Mouse (Mus musculus): ENCODE measurements at regions not wholly inside any gene's neighbourhood (a gene's known extent, or its start where the extent isn't known, plus 50 kb on each side); places are given as distances from the start of the nearest gene placed in this dataset.

- Histone ChIP-seq H3K4me1 (ENCODE audit: control insufficient read depth, insufficient read depth, low read length) (no peaks in the 10 kb centered on the region), H3K27ac (ENCODE audit: insufficient read depth, low read length) (no peak overlapping the region), H3K4me3 (ENCODE audit: insufficient read depth, low read length) (no peak overlapping the region)
- TF ChIP-seq CTCF (IDR thresholded peaks at IDR 0.05; ENCODE audit: borderline replicate concordance, insufficient read depth, low read length): no peak
- no peak for TF ChIP-seq POLR2A (IDR thresholded peaks at IDR 0.05; ENCODE audit: low read depth, low read length)
These were observed 113.6 kb upstream of the Armc2 start for GRCm38 (mm10) chr10:42131798-42132197.

GRCm38 (mm10) chr10:42131298-42131697 lies 113.1 kb upstream of the Armc2 start:
- TF ChIP-seq CTCF (IDR thresholded peaks at IDR 0.05; ENCODE audit: borderline replicate concordance, insufficient read depth, low read length) (no peak), POLR2A (IDR thresholded peaks at IDR 0.05; ENCODE audit: low read depth, low read length) (no peak)
- H3K4me1 ChIP-seq (ENCODE audit: control insufficient read depth, insufficient read depth, low read length): no peaks in the 10 kb centered on the region
- H3K4me3 ChIP-seq (ENCODE audit: insufficient read depth, low read length): no peak overlapping the region
- H3K27ac ChIP-seq (ENCODE audit: insufficient read depth, low read length): no peak overlapping the region

- H3K4me1 ChIP-seq (ENCODE audit: control insufficient read depth, insufficient read depth, low read length): peaks cover 1% of the 10 kb centered on the region; the same call in 1 of the 2 replicates
- H3K4me3 ChIP-seq (ENCODE audit: insufficient read depth, low read length): no peak overlapping the region
- H3K27ac ChIP-seq (ENCODE audit: insufficient read depth, low read length): no peak overlapping the region
- TF ChIP-seq POLR2A (IDR thresholded peaks at IDR 0.05; ENCODE audit: low read depth, low read length) (no peak), CTCF (IDR thresholded peaks at IDR 0.05; ENCODE audit: borderline replicate concordance, insufficient read depth, low read length) (no peak)
These were observed 109.7 kb upstream of the Armc2 start for GRCm38 (mm10) chr10:42127865-42128419.

GRCm38 (mm10) chr10:42126816-42127215 lies 108.6 kb upstream of the Armc2 start:
- Histone ChIP-seq H3K27ac (ENCODE audit: insufficient read depth, low read length) (no peak overlapping the region), H3K4me3 (ENCODE audit: insufficient read depth, low read length) (no peak overlapping the region)

DNA sequence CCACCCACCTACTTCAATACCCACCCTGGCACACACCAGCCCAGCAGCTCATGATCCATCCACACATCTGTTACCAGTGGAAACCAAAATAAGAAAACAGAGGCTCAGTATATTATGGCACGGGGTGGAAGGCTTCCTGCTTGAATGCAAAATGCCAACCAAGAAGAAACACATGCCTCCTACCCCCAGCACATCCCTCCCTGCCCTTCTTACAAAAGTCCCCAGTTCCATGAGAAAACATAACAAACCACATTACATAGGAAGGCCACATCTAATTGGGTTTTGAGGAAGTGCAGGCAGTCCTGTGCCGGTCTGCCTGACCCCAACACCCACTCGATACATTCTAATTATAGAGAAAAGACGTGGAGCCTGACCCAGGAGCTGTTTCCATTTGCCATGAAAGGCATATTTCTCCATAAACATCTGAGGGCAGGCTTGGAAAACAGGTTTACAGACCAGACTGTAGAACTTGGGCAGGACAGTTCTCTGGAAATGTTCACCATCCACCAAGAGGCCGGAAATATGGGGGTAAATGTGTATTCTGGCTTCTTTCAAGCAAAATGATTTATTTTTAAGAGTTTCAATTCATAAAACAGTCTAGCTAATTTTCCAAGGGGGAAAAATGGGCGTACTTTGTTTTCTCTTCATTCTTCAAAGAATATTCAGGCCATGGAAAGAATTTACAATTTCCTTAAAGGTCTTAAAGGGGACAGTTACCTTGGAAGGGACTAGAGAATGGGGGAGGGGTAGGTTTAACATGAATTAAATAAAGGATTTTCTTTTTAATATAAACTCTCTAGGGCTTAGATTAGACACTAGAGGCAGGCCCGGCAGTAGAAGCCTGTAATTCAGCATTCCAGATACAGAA lies 104.8 kb upstream of the Armc2 start:
- no peak overlapping the region for H3K4me3 ChIP-seq (ENCODE audit: insufficient read depth, low read length)
- TF ChIP-seq CTCF (IDR thresholded peaks at IDR 0.05; ENCODE audit: borderline replicate concordance, insufficient read depth, low read length): no peak
- no peak for TF ChIP-seq POLR2A (IDR thresholded peaks at IDR 0.05; ENCODE audit: low read depth, low read length)
- no peak overlapping the region for H3K27ac ChIP-seq (ENCODE audit: insufficient read depth, low read length)
- peaks cover 3% of the 10 kb centered on the region; the same call in 1 of the 2 replicates for H3K4me1 ChIP-seq (ENCODE audit: control insufficient read depth, insufficient read depth, low read length)

More at GRCm38 (mm10) chr10:42126816-42127215, 108.6 kb upstream of the Armc2 start:
- H3K4me1 ChIP-seq (ENCODE audit: control insufficient read depth, insufficient read depth, low read length): peaks cover 3% of the 10 kb centered on the region; the same call in 1 of the 2 replicates
- TF ChIP-seq POLR2A (IDR thresholded peaks at IDR 0.05; ENCODE audit: low read depth, low read length): no peak
- TF ChIP-seq CTCF (IDR thresholded peaks at IDR 0.05; ENCODE audit: borderline replicate concordance, insufficient read depth, low read length): no peak

DNA sequence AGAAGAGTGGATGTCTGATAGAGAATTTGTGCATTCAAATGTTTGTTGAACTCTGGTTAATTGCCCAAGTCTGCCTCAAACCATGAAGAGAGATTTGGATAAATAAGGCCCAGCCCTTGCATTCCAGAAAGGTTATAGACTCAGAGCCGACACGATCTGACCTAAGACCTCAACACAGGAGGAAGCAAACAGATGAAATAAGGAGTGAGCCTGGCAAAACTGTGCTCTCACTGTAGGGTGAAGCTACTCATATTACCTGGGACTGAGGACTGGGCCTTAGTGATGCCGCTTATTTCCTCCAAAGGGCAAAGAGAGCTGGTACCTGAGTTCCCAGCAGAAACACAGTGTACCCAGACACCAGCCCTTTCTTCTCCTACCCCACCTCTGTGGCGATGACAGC lies 103.7 kb upstream of the Armc2 start:
- Histone ChIP-seq H3K27ac (ENCODE audit: insufficient read depth, low read length) (no peak overlapping the region), H3K4me1 (ENCODE audit: control insufficient read depth, insufficient read depth, low read length) (peaks cover 3% of the 10 kb centered on the region; the same call in 1 of the 2 replicates), H3K4me3 (ENCODE audit: insufficient read depth, low read length) (no peak overlapping the region)
- no peak for TF ChIP-seq CTCF (IDR thresholded peaks at IDR 0.05; ENCODE audit: borderline replicate concordance, insufficient read depth, low read length)
- no peak for TF ChIP-seq POLR2A (IDR thresholded peaks at IDR 0.05; ENCODE audit: low read depth, low read length)

- TF ChIP-seq POLR2A (IDR thresholded peaks at IDR 0.05; ENCODE audit: low read depth, low read length) (no peak), CTCF (IDR thresholded peaks at IDR 0.05; ENCODE audit: borderline replicate concordance, insufficient read depth, low read length) (no peak)
- Histone ChIP-seq H3K4me1 (ENCODE audit: control insufficient read depth, insufficient read depth, low read length) (peaks cover 3% of the 10 kb centered on the region; the same call in 1 of the 2 replicates), H3K4me3 (ENCODE audit: insufficient read depth, low read length) (no peak overlapping the region), H3K27ac (ENCODE audit: insufficient read depth, low read length) (no peak overlapping the region)
These were observed 101.1 kb upstream of the Armc2 start for GRCm38 (mm10) chr10:42119326-42119725.

DNA sequence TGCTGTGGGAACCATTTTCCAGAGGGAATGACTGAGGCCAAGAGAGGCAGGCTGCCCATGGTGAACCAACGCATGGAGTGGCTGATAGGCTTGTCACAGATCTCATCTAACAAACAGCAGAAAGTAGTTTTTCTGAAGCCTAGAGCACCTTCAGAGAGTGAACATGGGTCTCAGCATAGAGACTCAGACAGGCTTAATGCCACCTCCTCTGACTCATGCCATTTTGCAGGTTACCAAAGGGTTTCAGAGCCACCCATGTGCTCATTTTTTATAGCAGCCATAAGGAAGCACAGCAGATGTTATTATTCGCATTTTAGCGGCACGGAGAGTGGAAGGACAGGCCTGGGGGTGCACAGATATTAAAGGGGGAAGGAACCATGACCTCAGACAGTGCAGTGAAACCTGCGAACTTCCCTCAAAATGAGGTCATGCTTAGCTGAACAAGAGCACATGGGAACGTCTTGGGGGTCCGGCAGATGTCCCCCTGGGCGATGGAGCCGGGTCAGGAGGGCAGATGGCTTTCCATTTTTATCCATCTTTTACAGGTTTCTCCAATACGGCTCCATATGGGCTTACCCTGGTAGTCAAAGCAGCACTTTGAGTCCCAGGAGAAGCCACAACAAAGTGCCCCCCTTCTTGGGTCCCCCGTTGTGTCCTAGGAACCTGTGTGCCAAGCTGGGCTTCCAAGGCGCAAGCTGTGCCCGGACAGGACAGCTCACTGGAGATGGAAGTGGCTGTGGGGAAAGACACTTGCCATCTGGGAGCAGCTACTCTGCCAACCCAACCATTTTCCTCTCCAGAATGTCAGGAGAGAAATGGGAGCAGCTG lies 100.3 kb upstream of the Armc2 start:
- TF ChIP-seq POLR2A (IDR thresholded peaks at IDR 0.05; ENCODE audit: low read depth, low read length): no peak
- TF ChIP-seq CTCF (IDR thresholded peaks at IDR 0.05; ENCODE audit: borderline replicate concordance, insufficient read depth, low read length): no peak
- Histone ChIP-seq H3K27ac (ENCODE audit: insufficient read depth, low read length) (no peak overlapping the region), H3K4me3 (ENCODE audit: insufficient read depth, low read length) (no peak overlapping the region), H3K4me1 (ENCODE audit: control insufficient read depth, insufficient read depth, low read length) (peaks cover 3% of the 10 kb centered on the region; the same call in 1 of the 2 replicates)

GRCm38 (mm10) chr10:42117523-42117922 lies 99.3 kb upstream of the Armc2 start:
- no peaks in the 10 kb centered on the region for H3K4me1 ChIP-seq (ENCODE audit: control insufficient read depth, insufficient read depth, low read length)
- no peak overlapping the region for H3K27ac ChIP-seq (ENCODE audit: insufficient read depth, low read length)
- TF ChIP-seq POLR2A (IDR thresholded peaks at IDR 0.05; ENCODE audit: low read depth, low read length) (no peak), CTCF (IDR thresholded peaks at IDR 0.05; ENCODE audit: borderline replicate concordance, insufficient read depth, low read length) (no peak)
- no peak overlapping the region for H3K4me3 ChIP-seq (ENCODE audit: insufficient read depth, low read length)
